Mouse (Mus musculus): ENCODE data around the gene Sowaha. TPM values are rescaled to one million over a fixed set of nuclear protein-coding genes. Genes with fewer than 3 reads are reported as not detected.

The Sowaha gene
- total RNA-seq, 1 experiment, result 0.13 TPM

DNA sequence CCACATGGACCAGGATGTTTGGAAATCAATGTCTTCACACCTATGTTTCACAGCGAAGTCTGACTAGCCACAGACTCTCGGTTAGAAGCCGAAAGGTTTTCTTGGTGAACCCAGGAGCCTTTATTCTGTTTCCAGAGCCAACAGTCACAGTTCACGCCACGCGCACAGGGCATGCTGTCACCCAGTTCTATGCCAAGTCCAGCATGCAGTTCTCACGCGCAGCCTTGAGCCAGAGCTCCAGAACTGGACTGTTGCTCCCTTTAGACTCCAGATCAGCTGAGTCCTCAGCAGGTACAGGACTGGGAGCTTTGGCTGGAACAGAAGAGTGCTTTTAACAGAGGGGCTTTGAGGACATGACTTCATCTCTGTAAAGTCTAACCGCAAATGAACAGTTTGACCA, 27.7 kb downstream of the Sowaha start:
- H3K4me3 ChIP-seq (ENCODE audit: insufficient read depth in 1 of 2, low read depth in 1 of 2, low read length in 2 of 2, poor library complexity in 1 of 2, severe bottlenecking in 1 of 2), result no peak overlapping the region

DNA sequence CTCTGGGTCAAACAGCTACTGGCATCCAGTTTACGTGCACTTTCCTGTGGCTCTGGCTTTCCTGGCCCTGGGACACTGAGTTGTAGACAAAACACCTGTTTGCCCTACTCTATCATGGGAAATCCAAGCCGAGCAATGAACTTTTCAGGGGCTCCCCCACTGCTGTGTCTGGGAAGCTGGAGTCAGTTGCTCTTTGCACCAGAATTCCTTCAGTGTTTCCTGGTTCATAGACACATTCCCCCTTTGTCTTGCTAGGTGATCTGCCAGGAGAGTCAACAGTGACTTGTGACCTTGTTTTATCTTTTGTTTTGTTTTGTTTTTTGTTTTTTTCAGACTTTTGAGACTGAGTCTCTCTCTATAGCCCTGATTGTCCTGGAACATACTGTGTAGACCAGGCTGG, 28.7 kb downstream of the Sowaha start:
- H3K27ac ChIP-seq (ENCODE audit: insufficient read depth, low read depth, low read length, poor library complexity, severe bottlenecking), result no peak overlapping the region
- H3K9me3 ChIP-seq (ENCODE audit: control insufficient read depth, insufficient read depth, low read depth, low read length), result no peaks in the 10 kb centered on the region
- no peak overlapping the region for H3K9ac ChIP-seq (ENCODE audit: insufficient read depth, low read depth, low read length, poor library complexity, severe bottlenecking)
- H3K4me1 ChIP-seq (ENCODE audit: control insufficient read depth in 2 of 2, insufficient read depth in 2 of 2, low read length in 2 of 2, poor library complexity in 1 of 2), result no peaks in the 10 kb centered on the region
- TF ChIP-seq MAFK (IDR thresholded peaks at IDR 0.05; ENCODE audit: insufficient read depth, low read depth, low read length), result no peak
- TF ChIP-seq ZC3H11A (IDR thresholded peaks at IDR 0.05; ENCODE audit: borderline replicate concordance, low read depth, low read length), result no peak
- TF ChIP-seq HCFC1 (IDR thresholded peaks at IDR 0.05; ENCODE audit: borderline replicate concordance, insufficient read depth, low read length), result no peak
- no peak for TF ChIP-seq ZNF384 (IDR thresholded peaks at IDR 0.05; ENCODE audit: low read depth, low read length)
- TF ChIP-seq CHD2 (IDR thresholded peaks at IDR 0.05; ENCODE audit: low read depth, low read length), result no peak
- no peaks in the 10 kb centered on the region for H3K36me3 ChIP-seq (ENCODE audit: control insufficient read depth, insufficient read depth, low read length, poor library complexity, severe bottlenecking)
- H3K4me3 ChIP-seq (ENCODE audit: insufficient read depth in 1 of 2, low read depth in 1 of 2, low read length in 2 of 2, poor library complexity in 1 of 2, severe bottlenecking in 1 of 2), result no peak overlapping the region
- in situ Hi-C loops (cut with MboI; ENCODE audit: low sequenced_read_pairs in 2 of 2, unreplicated experiment in 2 of 2), result no loop called here
- DNase-seq (ENCODE audit: low read depth, low spot score), result no peak

More for the DNA sequence above, 27.7 kb downstream of the Sowaha start:
- Histone ChIP-seq H3K36me3 (ENCODE audit: control insufficient read depth, insufficient read depth, low read length, poor library complexity, severe bottlenecking) (no peaks in the 10 kb centered on the region), H3K4me1 (ENCODE audit: control insufficient read depth in 2 of 2, insufficient read depth in 2 of 2, low read length in 2 of 2, poor library complexity in 1 of 2) (no peaks in the 10 kb centered on the region), H3K27ac (ENCODE audit: insufficient read depth, low read depth, low read length, poor library complexity, severe bottlenecking) (no peak overlapping the region), H3K9ac (ENCODE audit: insufficient read depth, low read depth, low read length, poor library complexity, severe bottlenecking) (no peak overlapping the region), H3K9me3 (ENCODE audit: control insufficient read depth, insufficient read depth, low read depth, low read length) (no peaks in the 10 kb centered on the region)
- no peak for TF ChIP-seq ZNF384 (IDR thresholded peaks at IDR 0.05; ENCODE audit: low read depth, low read length)
- TF ChIP-seq ZC3H11A (IDR thresholded peaks at IDR 0.05; ENCODE audit: borderline replicate concordance, low read depth, low read length), result no peak
- TF ChIP-seq MAFK (IDR thresholded peaks at IDR 0.05; ENCODE audit: insufficient read depth, low read depth, low read length), result no peak
- TF ChIP-seq CHD2 (IDR thresholded peaks at IDR 0.05; ENCODE audit: low read depth, low read length), result no peak
- no peak for TF ChIP-seq HCFC1 (IDR thresholded peaks at IDR 0.05; ENCODE audit: borderline replicate concordance, insufficient read depth, low read length)
- in situ Hi-C loops (cut with MboI; ENCODE audit: low sequenced_read_pairs in 2 of 2, unreplicated experiment in 2 of 2), result no loop called here
- no peak for DNase-seq (ENCODE audit: low read depth, low spot score)

DNA sequence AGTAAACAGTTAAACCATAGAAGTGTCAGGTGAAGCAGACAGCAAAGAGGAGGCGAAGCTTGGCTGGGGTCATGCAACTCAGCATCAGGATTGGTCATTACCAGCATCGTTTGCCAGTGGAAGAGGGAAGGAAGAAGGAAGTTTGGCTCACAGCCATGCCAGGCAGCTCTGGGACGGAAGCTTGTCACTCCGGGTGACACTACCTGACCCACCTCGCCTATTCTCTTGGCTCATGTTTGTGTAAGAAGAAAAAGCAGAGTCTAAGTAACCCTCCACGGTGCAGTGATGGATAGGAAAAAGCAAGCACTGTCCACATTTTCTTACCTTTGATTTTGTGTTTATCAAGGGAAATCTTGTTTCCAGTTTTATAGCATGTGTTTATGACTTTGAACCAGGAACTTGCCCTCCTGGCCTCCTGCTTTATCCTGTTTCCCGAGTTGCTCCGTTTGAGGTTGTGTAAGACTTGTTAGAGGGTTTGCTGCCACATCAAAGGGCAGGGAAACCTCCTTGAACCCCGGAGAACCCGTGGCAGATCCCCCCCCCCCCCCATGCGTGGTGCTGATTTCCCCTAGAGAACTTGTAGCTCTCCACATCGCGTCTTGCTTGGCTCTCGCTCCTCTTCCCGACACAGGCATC, 29.9 kb downstream of the Sowaha start:
- Histone ChIP-seq H3K36me3 (ENCODE audit: control insufficient read depth, insufficient read depth, low read length, poor library complexity, severe bottlenecking) (no peaks in the 10 kb centered on the region), H3K9ac (ENCODE audit: insufficient read depth, low read depth, low read length, poor library complexity, severe bottlenecking) (no peak overlapping the region), H3K4me1 (ENCODE audit: control insufficient read depth in 2 of 2, insufficient read depth in 2 of 2, low read length in 2 of 2, poor library complexity in 1 of 2) (peaks cover 0 to 5% of the 10 kb centered on the region in 2 experiments; a peak in 1 of 4 replicates), H3K4me3 (ENCODE audit: insufficient read depth in 1 of 2, low read depth in 1 of 2, low read length in 2 of 2, poor library complexity in 1 of 2, severe bottlenecking in 1 of 2) (no peak overlapping the region), H3K27ac (ENCODE audit: insufficient read depth, low read depth, low read length, poor library complexity, severe bottlenecking) (no peak overlapping the region), H3K9me3 (ENCODE audit: control insufficient read depth, insufficient read depth, low read depth, low read length) (no peaks in the 10 kb centered on the region)
- in situ Hi-C loops (cut with MboI; ENCODE audit: low sequenced_read_pairs in 2 of 2, unreplicated experiment in 2 of 2), result no loop called here
- no peak for DNase-seq (ENCODE audit: low read depth, low spot score)
- TF ChIP-seq CHD2 (IDR thresholded peaks at IDR 0.05; ENCODE audit: low read depth, low read length) (no peak), MAFK (IDR thresholded peaks at IDR 0.05; ENCODE audit: insufficient read depth, low read depth, low read length) (no peak), HCFC1 (IDR thresholded peaks at IDR 0.05; ENCODE audit: borderline replicate concordance, insufficient read depth, low read length) (no peak), ZC3H11A (IDR thresholded peaks at IDR 0.05; ENCODE audit: borderline replicate concordance, low read depth, low read length) (no peak), ZNF384 (IDR thresholded peaks at IDR 0.05; ENCODE audit: low read depth, low read length) (no peak)

DNA sequence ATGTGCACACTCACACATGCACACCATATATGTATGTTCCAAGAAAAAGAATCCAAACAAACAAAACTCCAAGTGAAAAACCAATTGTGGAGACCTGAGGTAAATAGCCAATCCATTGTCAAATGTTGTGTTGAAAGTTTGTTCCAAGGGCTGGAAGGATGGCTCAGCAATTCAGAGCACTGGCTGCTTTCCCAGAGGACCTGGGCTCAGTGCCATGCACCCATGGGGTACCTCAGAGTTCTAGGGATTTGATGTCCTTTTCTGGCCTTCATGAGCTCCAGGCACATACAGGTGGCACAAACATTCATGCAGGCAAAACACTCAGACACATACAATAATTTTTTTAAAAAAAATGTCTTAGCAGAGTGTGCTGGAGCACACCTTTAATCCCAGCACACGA, 31.5 kb downstream of the Sowaha start:
- no peak overlapping the region for H3K9ac ChIP-seq (ENCODE audit: insufficient read depth, low read depth, low read length, poor library complexity, severe bottlenecking)
- no peak for DNase-seq (ENCODE audit: low read depth, low spot score)
- TF ChIP-seq CHD2 (IDR thresholded peaks at IDR 0.05; ENCODE audit: low read depth, low read length) (no peak), ZNF384 (IDR thresholded peaks at IDR 0.05; ENCODE audit: low read depth, low read length) (no peak), MAFK (IDR thresholded peaks at IDR 0.05; ENCODE audit: insufficient read depth, low read depth, low read length) (no peak)
- no peaks in the 10 kb centered on the region for H3K9me3 ChIP-seq (ENCODE audit: control insufficient read depth, insufficient read depth, low read depth, low read length)
- H3K27ac ChIP-seq (ENCODE audit: insufficient read depth, low read depth, low read length, poor library complexity, severe bottlenecking), result no peak overlapping the region
- no peaks in the 10 kb centered on the region for H3K36me3 ChIP-seq (ENCODE audit: control insufficient read depth, insufficient read depth, low read length, poor library complexity, severe bottlenecking)
- no peak overlapping the region for H3K4me3 ChIP-seq (ENCODE audit: insufficient read depth in 1 of 2, low read depth in 1 of 2, low read length in 2 of 2, poor library complexity in 1 of 2, severe bottlenecking in 1 of 2)
- in situ Hi-C loops (cut with MboI; ENCODE audit: low sequenced_read_pairs in 2 of 2, unreplicated experiment in 2 of 2), result no loop called here
- H3K4me1 ChIP-seq (ENCODE audit: control insufficient read depth in 2 of 2, insufficient read depth in 2 of 2, low read length in 2 of 2, poor library complexity in 1 of 2), result peaks cover 0 to 5% of the 10 kb centered on the region in 2 experiments; a peak in 1 of 4 replicates

DNA sequence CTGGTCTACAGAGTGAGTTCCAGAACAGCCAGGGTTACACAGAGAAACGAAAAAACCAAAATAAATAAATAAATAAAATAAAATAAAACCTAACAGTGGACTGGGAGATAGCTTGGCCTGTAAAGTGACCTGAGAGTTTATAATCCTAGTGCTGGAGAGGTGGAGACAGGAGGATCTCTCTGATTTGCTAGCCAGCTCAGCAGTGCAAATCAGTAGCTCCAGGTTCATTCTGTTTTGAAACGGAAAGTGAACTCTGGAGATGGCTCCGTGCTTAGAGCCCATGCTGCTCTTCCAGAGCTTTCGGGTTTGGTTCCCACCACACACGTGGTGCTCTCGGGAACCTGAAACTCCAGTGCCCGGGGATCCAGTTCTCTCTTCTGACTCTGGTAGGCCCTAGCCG, 32.1 kb downstream of the Sowaha start:
- peaks cover 0 to 5% of the 10 kb centered on the region in 2 experiments; a peak in 1 of 4 replicates for H3K4me1 ChIP-seq (ENCODE audit: control insufficient read depth in 2 of 2, insufficient read depth in 2 of 2, low read length in 2 of 2, poor library complexity in 1 of 2)
- H3K36me3 ChIP-seq (ENCODE audit: control insufficient read depth, insufficient read depth, low read length, poor library complexity, severe bottlenecking), result no peaks in the 10 kb centered on the region
- H3K9ac ChIP-seq (ENCODE audit: insufficient read depth, low read depth, low read length, poor library complexity, severe bottlenecking), result no peak overlapping the region
- in situ Hi-C loops (cut with MboI; ENCODE audit: low sequenced_read_pairs in 2 of 2, unreplicated experiment in 2 of 2), result no loop called here
- no peak overlapping the region for H3K4me3 ChIP-seq (ENCODE audit: insufficient read depth in 1 of 2, low read depth in 1 of 2, low read length in 2 of 2, poor library complexity in 1 of 2, severe bottlenecking in 1 of 2)
- H3K27ac ChIP-seq (ENCODE audit: insufficient read depth, low read depth, low read length, poor library complexity, severe bottlenecking), result no peak overlapping the region
- no peaks in the 10 kb centered on the region for H3K9me3 ChIP-seq (ENCODE audit: control insufficient read depth, insufficient read depth, low read depth, low read length)
- no peak for DNase-seq (ENCODE audit: low read depth, low spot score)
- TF ChIP-seq CHD2 (IDR thresholded peaks at IDR 0.05; ENCODE audit: low read depth, low read length) (no peak), HCFC1 (IDR thresholded peaks at IDR 0.05; ENCODE audit: borderline replicate concordance, insufficient read depth, low read length) (no peak), ZNF384 (IDR thresholded peaks at IDR 0.05; ENCODE audit: low read depth, low read length) (no peak), MAFK (IDR thresholded peaks at IDR 0.05; ENCODE audit: insufficient read depth, low read depth, low read length) (no peak), ZC3H11A (IDR thresholded peaks at IDR 0.05; ENCODE audit: borderline replicate concordance, low read depth, low read length) (no peak)

Data from ES-E14 (cell line).